Mouse (Mus musculus) layer of hippocampus, adult 18-20 months (tissue): ENCODE results near the gene Stk17b. TPM values are rescaled to one million over a fixed set of nuclear protein-coding genes. Genes with fewer than 3 reads are reported as not detected.

Source experiments
- DNase-seq, 2 experiments: peaks; one replicate each; pipeline ENCODE4 v3.0.0; 2022; ENCODE audit warnings: low spot score in 2 of 2
- long read RNA-seq: library from polyadenylated mRNA; stranded (forward); transcript quantifications from one replicate; pipeline ENCODE4 v2.0.0, GENCODE M21; 2021
- total RNA-seq, 2 experiments: library from RNA; stranded (reverse); gene quantifications; 2 replicates each; pipeline ENCODE4 v1.2.3; 2021

Stk17b gene
- total RNA-seq: 1 to 10 TPM; 2.6 to 5.3 TPM
- long read RNA-seq, transcript Stk17b-201 (8 exons, 3,293 nt): major isoform, 6 of 7 reads
- long read RNA-seq, partial matches to known transcripts: 1 of 7 reads
- long read RNA-seq, other reads (novel, unspliced or antisense): 0 of 7 reads

- DNase-seq: peak; percentile 26 to 82
Observed at GRCm38 (mm10) chr1:53784721-53785418, at the start of gene Stk17b. TSS of gene Stk17b (minus strand) at chr1:53785224.

- no peak for DNase-seq
Observed at GRCm38 (mm10) chr1:53830286-53830685, 45.3 kb upstream of the Stk17b start.

GRCm38 (mm10) chr1:53829089-53829488, 44.1 kb upstream of the Stk17b start:
- peak in 1 of 2 experiments; percentile 11 for DNase-seq

- no peak for DNase-seq
Observed at GRCm38 (mm10) chr1:53824446-53825337, 39.7 kb upstream of the Stk17b start.

GRCm38 (mm10) chr1:53823687-53824445, 38.8 kb upstream of the Stk17b start:
- peak; percentile 42 to 51 for DNase-seq

- DNase-seq: no peak
Observed at GRCm38 (mm10) chr1:53821983-53822382, 37.0 kb upstream of the Stk17b start.

- no peak for DNase-seq
Observed at GRCm38 (mm10) chr1:53820041-53820632, 35.1 kb upstream of the Stk17b start.

- no peak for DNase-seq
Observed at GRCm38 (mm10) chr1:53818072-53818862, 33.2 kb upstream of the Stk17b start.

GRCm38 (mm10) chr1:53816353-53816752, 31.3 kb upstream of the Stk17b start:
- DNase-seq: no peak

GRCm38 (mm10) chr1:53814077-53814705, 29.2 kb upstream of the Stk17b start:
- DNase-seq: no peak

- DNase-seq: no peak
Observed at GRCm38 (mm10) chr1:53811919-53812318, 26.9 kb upstream of the Stk17b start.

- no peak for DNase-seq
Observed at GRCm38 (mm10) chr1:53808229-53808628, 23.2 kb upstream of the Stk17b start.

- no peak for DNase-seq
Observed at GRCm38 (mm10) chr1:53797811-53798210, 12.8 kb upstream of the Stk17b start.

GRCm38 (mm10) chr1:53797074-53797473, 12.1 kb upstream of the Stk17b start:
- DNase-seq: no peak

- no peak for DNase-seq
Observed at GRCm38 (mm10) chr1:53796271-53796670, 11.2 kb upstream of the Stk17b start.

- DNase-seq: no peak
Observed at GRCm38 (mm10) chr1:53795591-53795990, 10.6 kb upstream of the Stk17b start.

- DNase-seq: no peak
Observed at GRCm38 (mm10) chr1:53795081-53795480, 10.1 kb upstream of the Stk17b start.

GRCm38 (mm10) chr1:53794279-53794678, 9.3 kb upstream of the Stk17b start:
- DNase-seq: no peak

GRCm38 (mm10) chr1:53791343-53791742, 6.3 kb upstream of the Stk17b start:
- DNase-seq: no peak
